Mouse (Mus musculus) small intestine, adult 2 months (tissue): ENCODE measurements at regions not wholly inside any gene's neighbourhood (a gene's known extent, or its start where the extent isn't known, plus 50 kb on each side); places are given as distances from the start of the nearest gene placed in this dataset.

ENCODE experiments used
- CTCF ChIP-seq: fragments of 200-500 bp; IDR thresholded peaks from 2 replicates; pipeline ENCODE4 v1.5.1; 2012; ENCODE audit warnings: low read depth, mild to moderate bottlenecking, control low read depth, inconsistent platforms, low read length, moderate library complexity, mixed read lengths; ENCODE audit not compliant: insufficient replicate concordance, insufficient read length; ENCODE audit errors: extremely low read depth
- POLR2A ChIP-seq: fragments of 200-500 bp; IDR thresholded peaks from 2 replicates; pipeline ENCODE4 v1.6.1; 2012; ENCODE audit warnings: low read depth, mild to moderate bottlenecking, control low read depth, inconsistent platforms, low read length, moderate library complexity

DNA sequence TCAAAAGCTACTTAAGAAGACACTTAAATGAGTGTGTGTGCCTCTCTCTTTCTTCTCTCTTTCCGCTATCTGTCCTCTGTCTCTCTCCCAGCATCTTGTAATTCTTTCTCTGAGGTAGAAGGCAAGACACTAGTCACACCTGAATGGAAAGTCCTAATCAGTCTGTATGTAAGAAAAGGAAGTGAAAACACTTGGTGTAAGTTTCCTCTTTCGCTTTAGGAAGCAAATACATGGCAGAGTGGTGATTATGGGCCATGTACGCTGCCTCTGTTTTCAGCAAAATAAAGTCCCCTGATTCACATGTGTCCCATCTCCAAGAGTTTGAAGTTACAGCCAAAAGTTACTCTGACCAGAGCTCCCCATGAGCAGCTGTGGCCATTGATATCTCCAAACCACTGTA, 182.1 kb upstream of the Cdh5 start:
- no peak for TF ChIP-seq POLR2A
- no peak for TF ChIP-seq CTCF
